Mouse (Mus musculus) kidney, postnatal 0 days (tissue): Measurements from ENCODE around the gene Wrb. TPM values are rescaled to one million over a fixed set of nuclear protein-coding genes. Genes with fewer than 3 reads are reported as not detected.
A peak's percentile ranks its signal among the peaks of the same experiment; 100 is the strongest.

Experiments used
- ATAC-seq: fragments of 200-750 bp; cut with Nextera tagmentation; replicated peaks from 2 replicates; pipeline ENCODE4 v1.8.0; 2017; ENCODE audit warnings: low read depth, moderate number of reproducible peaks, moderate TSS enrichment, moderate library complexity; ENCODE audit not compliant: low FRiP score
- DNase-seq: peaks from one replicate; pipeline ENCODE4 v3.0.0-alpha.2; 2016; ENCODE audit warnings: low spot score
- H3K27ac ChIP-seq: fragments of 300-500 bp; sonication (generic); 2 replicates; pipeline ENCODE4 v1.5.1; 2014; ENCODE audit warnings: mild to moderate bottlenecking
- H3K27me3 ChIP-seq: fragments of 300-500 bp; sonication (generic); 2 replicates; pipeline ENCODE4 v1.6.1; 2014; ENCODE audit warnings: low read length, mixed read lengths; ENCODE audit not compliant: insufficient read depth
- H3K36me3 ChIP-seq: fragments of 300-500 bp; sonication (generic); 2 replicates; pipeline ENCODE4 v1.6.1; 2014; ENCODE audit warnings: low read length, mixed read lengths; ENCODE audit not compliant: insufficient read depth
- H3K4me1 ChIP-seq: fragments of 300-500 bp; sonication (generic); replicated peaks from 2 replicates; pipeline ENCODE4 v1.6.1; 2014; ENCODE audit warnings: antibody characterized with exemption, low read length, mixed read lengths; ENCODE audit not compliant: insufficient read depth
- H3K4me2 ChIP-seq: fragments of 300-500 bp; sonication (generic); 2 replicates; pipeline ENCODE4 v1.6.1; 2014; ENCODE audit warnings: mild to moderate bottlenecking, low read length, moderate library complexity, mixed read lengths
- H3K4me3 ChIP-seq: fragments of 300-500 bp; sonication (generic); replicated peaks from 2 replicates; pipeline ENCODE4 v1.5.1; 2014; ENCODE audit warnings: low read depth, low read length
- H3K9ac ChIP-seq: fragments of 300-500 bp; sonication (generic); 2 replicates; pipeline ENCODE4 v1.6.1; 2014; ENCODE audit warnings: low read depth, low read length
- H3K9me3 ChIP-seq: fragments of 300-500 bp; sonication (generic); replicated peaks from 2 replicates; pipeline ENCODE4 v1.6.1; 2016; ENCODE audit warnings: low read length, inconsistent platforms, mixed read lengths
- CTCF ChIP-seq: IDR thresholded peaks from 2 replicates; pipeline ENCODE4 v1.5.1; 2016; ENCODE audit warnings: antibody characterized with exemption, low read depth, mild to moderate bottlenecking, moderate library complexity
- WGBS: fragments of 180-500 bp; shearing (Covaris S2); extraction: QIAGEN DNeasy Blood & Tissue Kit; methylation state at CpG from one replicate; pipeline ENCODE4 v1.1.7; 2014; 5-methylcytosine and 5-hydroxymethylcytosine counted together
- polyA plus RNA-seq: library from polyadenylated mRNA; unstranded; fragments of >200 nt; fragmentation: Nextera tagmentation; extraction: Ambion mirVana; gene quantifications from 2 replicates; pipeline ENCODE4 v1.2.1, GENCODE M21; 2015

Wrb gene
- polyA plus RNA-seq, 1 experiment from 2014 or later = 47.8 TPM

GRCm38 (mm10) chr16:96187619-96188018, 42.4 kb downstream of the Wrb start:
- ATAC-seq (no peak), DNase-seq (no peak)
- H3K27ac ChIP-seq = no peak overlapping the region
- no peaks in the 10 kb centered on the region for H3K36me3 ChIP-seq
- no peak overlapping the region for H3K4me2 ChIP-seq
- 0 out of 2 replicates have a peak, but pooled peaks cover 3% of the 10 kb centered on the region for H3K4me1 ChIP-seq
- no peaks in the 10 kb centered on the region for H3K27me3 ChIP-seq
- H3K9ac ChIP-seq = no peak overlapping the region
- no peak for TF ChIP-seq CTCF
- H3K9me3 ChIP-seq = no peaks in the 10 kb centered on the region
- 86% methylated on average over 5 of the region's 5 CpGs for WGBS
- no peak overlapping the region for H3K4me3 ChIP-seq

GRCm38 (mm10) chr16:96191531-96192506, 46.6 kb downstream of the Wrb start, which contains the start of gene Lca5l:
Gene Lca5l (minus strand): TSS chr16:96192271.
- peak; percentile 99 for DNase-seq
- peak within 1 kb of the TSS; percentile 79 for H3K9ac ChIP-seq
- no peaks in the 10 kb centered on the region for H3K9me3 ChIP-seq
- no peak for TF ChIP-seq CTCF
- H3K4me1 ChIP-seq = 0 out of 2 replicates have a peak, but pooled peaks cover 3% of the 10 kb centered on the region
- under 1% methylated on average over 77 of the region's 77 CpGs for WGBS
- no peaks in the 10 kb centered on the region for H3K27me3 ChIP-seq
- peak within 1 kb of the TSS; percentile 58 for H3K27ac ChIP-seq
- no peaks in the 10 kb centered on the region for H3K36me3 ChIP-seq
- peak within 1 kb of the TSS; percentile 85 for H3K4me3 ChIP-seq
- H3K4me2 ChIP-seq = peak within 1 kb of the TSS; percentile 88
- ATAC-seq = peak; percentile 97

- WGBS = 1% methylated on average over 20 of the region's 20 CpGs
- no peak for TF ChIP-seq CTCF
- Histone ChIP-seq H3K36me3 (no peaks in the 10 kb centered on the region), H3K27ac (peak within 1 kb of the TSS; percentile 67), H3K4me3 (peak within 1 kb of the TSS; percentile 33), H3K27me3 (no peaks in the 10 kb centered on the region), H3K9ac (peak within 1 kb of the TSS; percentile 40), H3K4me2 (peak within 1 kb of the TSS; percentile 68), H3K9me3 (no peaks in the 10 kb centered on the region), H3K4me1 (peaks cover 14% of the 10 kb centered on the region)
- peak; percentile 89 for ATAC-seq
- DNase-seq = peak; percentile 80
Observed at GRCm38 (mm10) chr16:96199913-96200701, 54.9 kb downstream of the Wrb start, which contains the start of gene Sh3bgr. Gene Sh3bgr (plus strand): TSS chr16:96200450.

- ATAC-seq = peak; percentile 12; the same call in 1 of the 2 replicates
- peak; percentile 39 for DNase-seq
- H3K27ac ChIP-seq = peak overlapping the region; percentile 67
- H3K4me1 ChIP-seq = peaks cover 14% of the 10 kb centered on the region
- no peaks in the 10 kb centered on the region for H3K27me3 ChIP-seq
- no peaks in the 10 kb centered on the region for H3K36me3 ChIP-seq
- peak overlapping the region; percentile 33 for H3K4me3 ChIP-seq
- no peak for TF ChIP-seq CTCF
- no peaks in the 10 kb centered on the region for H3K9me3 ChIP-seq
- H3K9ac ChIP-seq = peak overlapping the region; percentile 40; the same call in 1 of the 2 replicates
- WGBS = 14% methylated on average over 9 of the region's 9 CpGs
- H3K4me2 ChIP-seq = peak overlapping the region; percentile 68
Observed at GRCm38 (mm10) chr16:96200702-96201028, 55.5 kb downstream of the Wrb start.

GRCm38 (mm10) chr16:96201485-96202232, 56.5 kb downstream of the Wrb start:
- Histone ChIP-seq H3K27ac (no peak overlapping the region), H3K36me3 (no peaks in the 10 kb centered on the region), H3K4me3 (no peak overlapping the region), H3K27me3 (no peaks in the 10 kb centered on the region), H3K4me2 (no peak overlapping the region), H3K9ac (no peak overlapping the region), H3K9me3 (no peaks in the 10 kb centered on the region), H3K4me1 (peaks cover 14% of the 10 kb centered on the region)
- DNase-seq = peak; percentile 21
- ATAC-seq = no peak
- TF ChIP-seq CTCF = no peak
- 61% methylated on average over 11 of the region's 11 CpGs for WGBS

Other genes with a start within 250 kb of the Wrb start
- gene Psmg1, start 154.4 kb upstream of the Wrb start, polyA plus RNA-seq = 73.8 and 81.5 TPM in 2 replicates
- 45.4 and 52.8 TPM in 2 replicates for gene Brwd1, start 62.9 kb upstream of the Wrb start, polyA plus RNA-seq
- gene Hmgn1, start 17.7 kb upstream of the Wrb start, polyA plus RNA-seq = 551 and 628 TPM in 2 replicates
- gene Lca5l, start 46.9 kb downstream of the Wrb start, polyA plus RNA-seq = 1.6 TPM in 2 replicates
- gene Sh3bgr, start 55.0 kb downstream of the Wrb start, polyA plus RNA-seq = 3.3 and 3.6 TPM in 2 replicates
- 4.8 and 5.6 TPM in 2 replicates for gene B3galt5, start 90.4 kb downstream of the Wrb start, polyA plus RNA-seq